In the genomic region with DNA sequence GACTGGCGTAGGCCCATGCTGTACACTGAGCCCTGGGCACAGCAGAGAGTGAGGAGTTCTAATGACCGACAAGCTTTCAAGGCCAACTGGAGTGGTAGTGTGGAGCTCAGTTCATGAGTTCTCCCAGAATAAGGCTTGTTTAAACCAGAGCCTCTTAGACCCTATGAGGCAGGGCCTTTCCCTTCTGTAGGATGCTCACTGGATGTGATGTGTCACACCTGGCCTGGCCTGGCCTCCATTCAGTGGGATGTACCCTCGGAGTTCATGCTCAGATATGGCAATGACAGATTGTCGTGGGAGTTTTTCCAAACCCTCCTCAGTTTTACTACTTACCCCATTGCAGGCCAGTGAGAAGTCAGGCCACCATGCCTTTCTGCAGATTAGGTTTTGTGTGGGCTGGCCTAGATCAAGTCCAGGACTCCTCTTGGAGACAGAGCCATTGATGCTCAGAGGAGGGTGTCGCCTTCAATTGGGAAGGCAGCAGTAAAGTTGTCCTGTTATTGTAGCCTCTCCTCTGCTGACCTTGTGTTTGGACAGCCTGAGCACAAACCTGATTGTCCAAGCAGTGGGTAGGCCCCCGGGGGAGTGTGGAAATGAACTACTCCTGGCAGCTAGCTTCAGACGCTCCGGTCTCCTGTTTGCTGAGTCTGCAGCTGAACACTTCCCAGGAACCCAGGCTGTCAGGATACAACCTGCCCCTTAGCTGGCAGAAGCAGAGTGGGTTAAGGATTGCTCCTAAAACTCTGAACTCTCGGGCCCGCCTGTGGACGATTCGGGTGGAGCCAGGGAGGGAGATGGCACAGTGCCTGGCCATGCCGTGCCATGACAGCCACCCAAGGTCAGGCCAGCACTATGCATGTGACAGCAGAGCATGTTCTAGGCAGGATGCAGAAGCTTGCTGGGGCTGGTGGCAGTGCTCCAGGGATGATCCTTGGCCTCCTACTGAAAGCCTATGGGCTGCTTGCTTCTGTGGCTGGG, we compare ENCODE assay signal across 7 mouse cellular contexts.
DNase-seq lines count a peak whose midpoint lies in the region; ATAC-seq lines count a peak whose summit lies in the region.

No protein-coding gene starts in this region.

- H3K4me1 ChIP-seq in heart, embryonic 16.5 days (ENCODE audit: control insufficient read depth, insufficient read depth, low read length): peaks cover 17% of the 10 kb centered on the region
- H3K4me1 ChIP-seq in lung, embryonic 15.5 days: peaks cover 20% of the 10 kb centered on the region
- peaks cover 2% of the 10 kb centered on the region; the same call in 1 of the 2 replicates for H3K4me1 ChIP-seq in midbrain, embryonic 14.5 days (ENCODE audit: control insufficient read depth, insufficient read depth, low read length)

- 0 out of 2 replicates have a peak, but pooled peaks have one; percentile 24 for ATAC-seq in heart, embryonic 16.5 days (replicated peaks; ENCODE audit: extremely low read depth, insufficient read depth, low FRiP score)
- no peak for ATAC-seq in lung, embryonic 15.5 days (ENCODE audit: borderline replicate concordance, extremely low read depth, low FRiP score, low TSS enrichment)
- no peak for ATAC-seq in erythroblast, adult 5-6 weeks (replicated peaks; ENCODE audit: low FRiP score, poor library complexity, severe bottlenecking)
- ATAC-seq in midbrain, embryonic 14.5 days (ENCODE audit: low FRiP score, low TSS enrichment): no peak

- H3K4me3 ChIP-seq in heart, embryonic 16.5 days (ENCODE audit: low read length): no peak overlapping the region
- H3K4me3 ChIP-seq in lung, embryonic 15.5 days: no peak overlapping the region
- H3K4me3 ChIP-seq in midbrain, embryonic 14.5 days (replicated peaks; ENCODE audit: low read depth, low read length): no peak overlapping the region

- H3K27me3 ChIP-seq in heart, embryonic 16.5 days (ENCODE audit: control insufficient read depth, insufficient read depth, low read length): peaks cover 5% of the 10 kb centered on the region; the same call in 1 of the 2 replicates
- no peaks in the 10 kb centered on the region for H3K27me3 ChIP-seq in lung, embryonic 15.5 days
- H3K27me3 ChIP-seq in midbrain, embryonic 14.5 days (ENCODE audit: control insufficient read depth, insufficient read depth, low read length): no peaks in the 10 kb centered on the region

- H3K4me2 ChIP-seq in heart, embryonic 16.5 days (ENCODE audit: low read depth, low read length): no peak overlapping the region
- no peak overlapping the region for H3K4me2 ChIP-seq in lung, embryonic 15.5 days
- no peak overlapping the region for H3K4me2 ChIP-seq in midbrain, embryonic 14.5 days (ENCODE audit: low read length)

- 53% methylated on average over 13 of the region's 13 CpGs for WGBS in heart, embryonic 16.5 days
- 58% methylated on average over 13 of the region's 13 CpGs for WGBS in lung, embryonic 15.5 days
- 88% methylated on average over 13 of the region's 13 CpGs for WGBS in midbrain, embryonic 14.5 days

- no peaks in the 10 kb centered on the region for H3K9me3 ChIP-seq in heart, embryonic 16.5 days (replicated peaks; ENCODE audit: control insufficient read depth, low read length)
- no peaks in the 10 kb centered on the region for H3K9me3 ChIP-seq in lung, embryonic 15.5 days
- no peaks in the 10 kb centered on the region for H3K9me3 ChIP-seq in midbrain, embryonic 14.5 days (ENCODE audit: control insufficient read depth, low read length)

- H3K9ac ChIP-seq in heart, embryonic 16.5 days (ENCODE audit: low read length): peak overlapping the region; percentile 18; the same call in 1 of the 2 replicates
- no peak overlapping the region for H3K9ac ChIP-seq in lung, embryonic 15.5 days
- H3K9ac ChIP-seq in midbrain, embryonic 14.5 days (replicated peaks; ENCODE audit: low read length): no peak overlapping the region

- H3K27ac ChIP-seq in heart, embryonic 16.5 days (ENCODE audit: low read length): 0 out of 2 replicates have a peak overlapping the region, but pooled peaks have one; percentile 30
- peak overlapping the region; percentile 21; the same call in 1 of the 2 replicates for H3K27ac ChIP-seq in lung, embryonic 15.5 days
- no peak overlapping the region for H3K27ac ChIP-seq in midbrain, embryonic 14.5 days (replicated peaks; ENCODE audit: low read depth, low read length)

- DNase-seq in adrenal gland, adult 18-20 months (ENCODE audit: low spot score in 2 of 2): peak; percentile 56 to 57
- DNase-seq in adrenal gland, postnatal 4 days (ENCODE audit: low spot score in 2 of 2): peak; percentile 25 to 51
- no peak for DNase-seq in right cerebral cortex, postnatal 10 days (ENCODE audit: low spot score in 2 of 2)
- no peak for DNase-seq in midbrain, embryonic 14.5 days

- H3K36me3 ChIP-seq in heart, embryonic 16.5 days (ENCODE audit: control insufficient read depth, insufficient read depth): no peaks in the 10 kb centered on the region
- no peaks in the 10 kb centered on the region for H3K36me3 ChIP-seq in lung, embryonic 15.5 days
- H3K36me3 ChIP-seq in midbrain, embryonic 14.5 days (ENCODE audit: control insufficient read depth, insufficient read depth, low read length): no peaks in the 10 kb centered on the region

Comparison
In these comparisons a context has a peak if more than half of its experiments do, and no peak if none do; other contexts are left out.
1. DNase-seq: peak in adrenal gland, adult 18-20 months (2 of 2) and adrenal gland, postnatal 4 days (2 of 2); none in right cerebral cortex, postnatal 10 days (0 of 2) and midbrain, embryonic 14.5 days (single experiment).